Mouse (Mus musculus) liver, embryonic 14.5 days (tissue): ENCODE data around the gene Psmd2.

Experiments
- CTCF ChIP-seq: IDR thresholded peaks from 2 replicates; pipeline ENCODE4 v1.5.1; 2016; ENCODE audit warnings: antibody characterized with exemption, low read depth, control low read depth
- EP300 ChIP-seq: IDR thresholded peaks from 2 replicates; pipeline ENCODE4 v1.6.1; 2016; ENCODE audit warnings: antibody characterized with exemption, low read depth

GRCm38 (mm10) chr16:20628871-20629391, 22.5 kb upstream of the Psmd2 start:
- TF ChIP-seq CTCF (no peak), EP300 (no peak)
